Mouse (Mus musculus): ENCODE data around the gene Ntrk2. TPM values are rescaled to one million over a fixed set of nuclear protein-coding genes. Genes with fewer than 3 reads are reported as not detected.

The Ntrk2 gene
- 3.0 and 3.4 TPM in 2 replicates for polyA plus RNA-seq (2015; fragmentation: Nextera tagmentation; extraction: Ambion mirVana)

GRCm38 (mm10) chr13:58806397-58806892 is at the start of gene Ntrk2:
TSS of gene Ntrk2 (plus strand) at chr13:58806569.
- H3K9ac ChIP-seq (ENCODE audit: low read length), result peak within 1 kb of the TSS; percentile 62
- H3K4me1 ChIP-seq (ENCODE audit: control insufficient read depth, insufficient read depth, low read length), result peaks cover 14% of the 10 kb centered on the region
- peak within 1 kb of the TSS; percentile 62 for H3K4me3 ChIP-seq (ENCODE audit: low read length)
- peak; percentile 72; the same call in 1 of the 2 replicates for ATAC-seq (replicated peaks; ENCODE audit: extremely low read depth, insufficient read depth, low FRiP score)
- under 1% methylated on average over 47 of the region's 47 CpGs for WGBS
- peaks cover 64% of the 10 kb centered on the region for H3K27me3 ChIP-seq (ENCODE audit: control insufficient read depth, insufficient read depth, low read length)
- peak within 1 kb of the TSS; percentile 98 for H3K4me2 ChIP-seq (ENCODE audit: low read depth, low read length)
- H3K36me3 ChIP-seq (ENCODE audit: control insufficient read depth, insufficient read depth), result no peaks in the 10 kb centered on the region
- H3K9me3 ChIP-seq (replicated peaks; ENCODE audit: control insufficient read depth, low read length), result no peaks in the 10 kb centered on the region; the same call in 1 of the 2 replicates
- H3K27ac ChIP-seq (ENCODE audit: low read length), result no peak within 1 kb of the TSS

GRCm38 (mm10) chr13:58761003-58761630 is 45.3 kb upstream of the Ntrk2 start:
- Histone ChIP-seq H3K4me1 (ENCODE audit: control insufficient read depth, insufficient read depth, low read length) (no peaks in the 10 kb centered on the region), H3K27ac (ENCODE audit: low read length) (no peak overlapping the region), H3K9ac (ENCODE audit: low read length) (no peak overlapping the region), H3K4me3 (ENCODE audit: low read length) (no peak overlapping the region), H3K9me3 (replicated peaks; ENCODE audit: control insufficient read depth, low read length) (no peaks in the 10 kb centered on the region), H3K27me3 (ENCODE audit: control insufficient read depth, insufficient read depth, low read length) (no peaks in the 10 kb centered on the region), H3K36me3 (ENCODE audit: control insufficient read depth, insufficient read depth) (no peaks in the 10 kb centered on the region), H3K4me2 (ENCODE audit: low read depth, low read length) (no peak overlapping the region)
- no peak for ATAC-seq (replicated peaks; ENCODE audit: extremely low read depth, insufficient read depth, low FRiP score)
- WGBS, result 62% methylated on average over 5 of the region's 5 CpGs

GRCm38 (mm10) chr13:58768258-58768657 is 38.1 kb upstream of the Ntrk2 start:
- no peaks in the 10 kb centered on the region for H3K36me3 ChIP-seq (ENCODE audit: control insufficient read depth, insufficient read depth)
- ATAC-seq (replicated peaks; ENCODE audit: extremely low read depth, insufficient read depth, low FRiP score), result no peak
- no peak overlapping the region for H3K4me2 ChIP-seq (ENCODE audit: low read depth, low read length)
- no peak overlapping the region for H3K4me3 ChIP-seq (ENCODE audit: low read length)
- no peak overlapping the region for H3K9ac ChIP-seq (ENCODE audit: low read length)
- no peaks in the 10 kb centered on the region for H3K27me3 ChIP-seq (ENCODE audit: control insufficient read depth, insufficient read depth, low read length)
- H3K4me1 ChIP-seq (ENCODE audit: control insufficient read depth, insufficient read depth, low read length), result no peaks in the 10 kb centered on the region
- no peaks in the 10 kb centered on the region for H3K9me3 ChIP-seq (replicated peaks; ENCODE audit: control insufficient read depth, low read length)
- 86% methylated on average over 6 of the region's 6 CpGs for WGBS
- H3K27ac ChIP-seq (ENCODE audit: low read length), result no peak overlapping the region

- H3K9ac ChIP-seq (ENCODE audit: low read length), result no peak overlapping the region
- ATAC-seq (replicated peaks; ENCODE audit: extremely low read depth, insufficient read depth, low FRiP score), result no peak
- WGBS, result 64% methylated on average over 2 of the region's 2 CpGs
Measured at GRCm38 (mm10) chr13:58769438-58769837, 36.9 kb upstream of the Ntrk2 start.

GRCm38 (mm10) chr13:58779261-58779660 is 27.1 kb upstream of the Ntrk2 start:
- WGBS, result 86% methylated on average over 14 of the region's 14 CpGs
- no peaks in the 10 kb centered on the region for H3K36me3 ChIP-seq (ENCODE audit: control insufficient read depth, insufficient read depth)
- no peak for ATAC-seq (replicated peaks; ENCODE audit: extremely low read depth, insufficient read depth, low FRiP score)
- H3K9ac ChIP-seq (ENCODE audit: low read length), result no peak overlapping the region
- H3K4me1 ChIP-seq (ENCODE audit: control insufficient read depth, insufficient read depth, low read length), result no peaks in the 10 kb centered on the region
- H3K27me3 ChIP-seq (ENCODE audit: control insufficient read depth, insufficient read depth, low read length), result no peaks in the 10 kb centered on the region
- H3K4me3 ChIP-seq (ENCODE audit: low read length), result no peak overlapping the region
- H3K27ac ChIP-seq (ENCODE audit: low read length), result no peak overlapping the region
- H3K4me2 ChIP-seq (ENCODE audit: low read depth, low read length), result no peak overlapping the region
- H3K9me3 ChIP-seq (replicated peaks; ENCODE audit: control insufficient read depth, low read length), result no peaks in the 10 kb centered on the region

More at GRCm38 (mm10) chr13:58769438-58769837, 36.9 kb upstream of the Ntrk2 start:
- no peak overlapping the region for H3K4me2 ChIP-seq (ENCODE audit: low read depth, low read length)
- H3K36me3 ChIP-seq (ENCODE audit: control insufficient read depth, insufficient read depth), result no peaks in the 10 kb centered on the region
- no peaks in the 10 kb centered on the region for H3K9me3 ChIP-seq (replicated peaks; ENCODE audit: control insufficient read depth, low read length)
- no peaks in the 10 kb centered on the region for H3K4me1 ChIP-seq (ENCODE audit: control insufficient read depth, insufficient read depth, low read length)
- no peak overlapping the region for H3K27ac ChIP-seq (ENCODE audit: low read length)
- no peaks in the 10 kb centered on the region for H3K27me3 ChIP-seq (ENCODE audit: control insufficient read depth, insufficient read depth, low read length)
- H3K4me3 ChIP-seq (ENCODE audit: low read length), result no peak overlapping the region

GRCm38 (mm10) chr13:58786476-58786875 is 19.9 kb upstream of the Ntrk2 start:
- peaks cover 4% of the 10 kb centered on the region; the same call in 1 of the 2 replicates for H3K4me1 ChIP-seq (ENCODE audit: control insufficient read depth, insufficient read depth, low read length)
- H3K9ac ChIP-seq (ENCODE audit: low read length), result no peak overlapping the region
- 4% methylated on average over 3 of the region's 3 CpGs for WGBS
- H3K27ac ChIP-seq (ENCODE audit: low read length), result no peak overlapping the region
- no peak for ATAC-seq (replicated peaks; ENCODE audit: extremely low read depth, insufficient read depth, low FRiP score)
- no peaks in the 10 kb centered on the region for H3K36me3 ChIP-seq (ENCODE audit: control insufficient read depth, insufficient read depth)
- no peaks in the 10 kb centered on the region for H3K27me3 ChIP-seq (ENCODE audit: control insufficient read depth, insufficient read depth, low read length)
- no peak overlapping the region for H3K4me3 ChIP-seq (ENCODE audit: low read length)
- H3K9me3 ChIP-seq (replicated peaks; ENCODE audit: control insufficient read depth, low read length), result no peaks in the 10 kb centered on the region
- H3K4me2 ChIP-seq (ENCODE audit: low read depth, low read length), result no peak overlapping the region

GRCm38 (mm10) chr13:58790741-58791140 is 15.6 kb upstream of the Ntrk2 start:
- Histone ChIP-seq H3K4me3 (ENCODE audit: low read length) (no peak overlapping the region), H3K27me3 (ENCODE audit: control insufficient read depth, insufficient read depth, low read length) (no peaks in the 10 kb centered on the region), H3K4me1 (ENCODE audit: control insufficient read depth, insufficient read depth, low read length) (peaks cover 4% of the 10 kb centered on the region; the same call in 1 of the 2 replicates), H3K27ac (ENCODE audit: low read length) (no peak overlapping the region), H3K9me3 (replicated peaks; ENCODE audit: control insufficient read depth, low read length) (no peaks in the 10 kb centered on the region), H3K9ac (ENCODE audit: low read length) (no peak overlapping the region), H3K4me2 (ENCODE audit: low read depth, low read length) (no peak overlapping the region), H3K36me3 (ENCODE audit: control insufficient read depth, insufficient read depth) (no peaks in the 10 kb centered on the region)
- ATAC-seq (replicated peaks; ENCODE audit: extremely low read depth, insufficient read depth, low FRiP score), result no peak
- 68% methylated on average over 7 of the region's 7 CpGs for WGBS

GRCm38 (mm10) chr13:58797386-58797785 is 9.0 kb upstream of the Ntrk2 start:
- no peak for ATAC-seq (replicated peaks; ENCODE audit: extremely low read depth, insufficient read depth, low FRiP score)
- H3K4me3 ChIP-seq (ENCODE audit: low read length), result no peak overlapping the region
- no peak overlapping the region for H3K9ac ChIP-seq (ENCODE audit: low read length)
- no peak overlapping the region for H3K27ac ChIP-seq (ENCODE audit: low read length)
- H3K36me3 ChIP-seq (ENCODE audit: control insufficient read depth, insufficient read depth), result no peaks in the 10 kb centered on the region
- no peaks in the 10 kb centered on the region for H3K9me3 ChIP-seq (replicated peaks; ENCODE audit: control insufficient read depth, low read length)
- H3K4me1 ChIP-seq (ENCODE audit: control insufficient read depth, insufficient read depth, low read length), result no peaks in the 10 kb centered on the region
- no peaks in the 10 kb centered on the region for H3K27me3 ChIP-seq (ENCODE audit: control insufficient read depth, insufficient read depth, low read length)
- no peak overlapping the region for H3K4me2 ChIP-seq (ENCODE audit: low read depth, low read length)
- WGBS, result 87% methylated on average over 7 of the region's 7 CpGs

GRCm38 (mm10) chr13:58801291-58801690 is 5.1 kb upstream of the Ntrk2 start:
- no peaks in the 10 kb centered on the region; the same call in 1 of the 2 replicates for H3K9me3 ChIP-seq (replicated peaks; ENCODE audit: control insufficient read depth, low read length)
- H3K9ac ChIP-seq (ENCODE audit: low read length), result no peak overlapping the region
- no peak overlapping the region for H3K4me2 ChIP-seq (ENCODE audit: low read depth, low read length)
- H3K4me3 ChIP-seq (ENCODE audit: low read length), result no peak overlapping the region
- no peaks in the 10 kb centered on the region for H3K36me3 ChIP-seq (ENCODE audit: control insufficient read depth, insufficient read depth)
- ATAC-seq (replicated peaks; ENCODE audit: extremely low read depth, insufficient read depth, low FRiP score), result no peak
- H3K27ac ChIP-seq (ENCODE audit: low read length), result no peak overlapping the region
- 81% methylated on average over 3 of the region's 3 CpGs for WGBS
- H3K4me1 ChIP-seq (ENCODE audit: control insufficient read depth, insufficient read depth, low read length), result no peaks in the 10 kb centered on the region
- H3K27me3 ChIP-seq (ENCODE audit: control insufficient read depth, insufficient read depth, low read length), result peaks cover 20% of the 10 kb centered on the region

Data from heart, embryonic 16.5 days (tissue).